Mouse (Mus musculus): ENCODE measurements around the gene Derl2. TPM values are rescaled to one million over a fixed set of nuclear protein-coding genes. Genes with fewer than 3 reads are reported as not detected.

Gene Derl2
- total and polyA plus RNA-seq, 2 experiments from 2014 or later, result 32.3 to 37.3 TPM

DNA sequence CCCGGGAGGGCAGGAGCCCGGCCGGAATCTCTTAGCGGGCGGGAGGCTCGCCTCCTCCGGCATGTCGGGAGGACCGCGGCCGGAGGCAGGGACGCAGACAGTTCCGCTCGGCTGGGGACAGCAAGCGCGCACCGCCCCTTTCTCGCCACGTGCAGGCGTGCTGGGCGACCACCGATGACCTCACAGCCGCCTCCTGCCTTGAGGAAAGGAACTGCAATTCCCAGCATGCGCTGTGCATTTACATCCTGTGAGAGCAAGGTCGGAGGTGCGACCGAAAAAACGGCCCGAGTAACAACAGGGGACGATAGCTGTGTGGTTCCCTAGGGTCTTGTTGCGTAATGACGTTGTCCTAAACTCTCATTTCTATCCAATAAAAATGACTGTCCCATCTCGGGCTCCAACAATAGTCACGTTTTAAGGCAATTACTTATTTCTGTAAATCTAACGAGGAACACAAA is 15.3 kb downstream of the Derl2 start, which contains the start of gene Dhx33:
TSS of gene Dhx33 (minus strand) at position 122 of the 458 bp plus-strand sequence.
- Histone ChIP-seq H3K27ac (ENCODE audit: low read depth) (peak within 1 kb of the TSS; percentile 88), H3K36me3 (replicated peaks; ENCODE audit: control insufficient read depth, insufficient read depth, low read length) (peaks cover 16% of the 10 kb centered on the region), H3K4me1 (ENCODE audit: control insufficient read depth, insufficient read depth) (peaks cover 14% of the 10 kb centered on the region), H3K27me3 (ENCODE audit: control insufficient read depth, insufficient read depth, low read length) (no peaks in the 10 kb centered on the region), H3K4me3 (ENCODE audit: low read depth, low read length) (peak within 1 kb of the TSS; percentile 98), H3K9me3 (replicated peaks; ENCODE audit: control insufficient read depth, low read length) (no peaks in the 10 kb centered on the region), H3K4me2 (ENCODE audit: low read depth, low read length) (peak within 1 kb of the TSS; percentile 98), H3K9ac (replicated peaks; ENCODE audit: low read depth, low read length) (peak within 1 kb of the TSS; percentile 71)
- peak; percentile 98 for ATAC-seq (ENCODE audit: insufficient read depth, low read depth)
- TF ChIP-seq EP300 (IDR thresholded peaks at IDR 0.05; ENCODE audit: low read depth) (no peak), CTCF (IDR thresholded peaks at IDR 0.05; ENCODE audit: low read depth) (peak; percentile 31)
- DNase-seq (ENCODE audit: low spot score), result peak; percentile 97
- WGBS, result under 1% methylated on average over 33 of the region's 35 CpGs

GRCm38 (mm10) chr11:71003611-71004315 is 15.9 kb downstream of the Derl2 start:
- TF ChIP-seq CTCF (IDR thresholded peaks at IDR 0.05; ENCODE audit: low read depth) (no peak), EP300 (IDR thresholded peaks at IDR 0.05; ENCODE audit: low read depth) (no peak)
- no peaks in the 10 kb centered on the region for H3K27me3 ChIP-seq (ENCODE audit: control insufficient read depth, insufficient read depth, low read length)
- DNase-seq (ENCODE audit: low spot score) (peak; percentile 31), ATAC-seq (ENCODE audit: insufficient read depth, low read depth) (peak; percentile 48)
- H3K36me3 ChIP-seq (replicated peaks; ENCODE audit: control insufficient read depth, insufficient read depth, low read length), result peaks cover 15% of the 10 kb centered on the region
- peak overlapping the region; percentile 98 for H3K4me3 ChIP-seq (ENCODE audit: low read depth, low read length)
- peaks cover 14% of the 10 kb centered on the region for H3K4me1 ChIP-seq (ENCODE audit: control insufficient read depth, insufficient read depth)
- no peaks in the 10 kb centered on the region for H3K9me3 ChIP-seq (replicated peaks; ENCODE audit: control insufficient read depth, low read length)
- peak overlapping the region; percentile 98 for H3K4me2 ChIP-seq (ENCODE audit: low read depth, low read length)
- H3K27ac ChIP-seq (ENCODE audit: low read depth), result peak overlapping the region; percentile 88
- peak overlapping the region; percentile 71 for H3K9ac ChIP-seq (replicated peaks; ENCODE audit: low read depth, low read length)
- WGBS, result under 1% methylated on average over 48 of the region's 49 CpGs

GRCm38 (mm10) chr11:71001167-71001566 is 18.5 kb downstream of the Derl2 start:
- no peak for TF ChIP-seq CTCF (IDR thresholded peaks at IDR 0.05; ENCODE audit: low read depth)
- TF ChIP-seq EP300 (IDR thresholded peaks at IDR 0.05; ENCODE audit: low read depth), result no peak
- Histone ChIP-seq H3K9ac (replicated peaks; ENCODE audit: low read depth, low read length) (no peak overlapping the region), H3K36me3 (replicated peaks; ENCODE audit: control insufficient read depth, insufficient read depth, low read length) (peaks cover 37% of the 10 kb centered on the region), H3K4me3 (ENCODE audit: low read depth, low read length) (no peak overlapping the region), H3K4me1 (ENCODE audit: control insufficient read depth, insufficient read depth) (peaks cover 14% of the 10 kb centered on the region), H3K27me3 (ENCODE audit: control insufficient read depth, insufficient read depth, low read length) (no peaks in the 10 kb centered on the region), H3K27ac (ENCODE audit: low read depth) (no peak overlapping the region), H3K4me2 (ENCODE audit: low read depth, low read length) (no peak overlapping the region), H3K9me3 (replicated peaks; ENCODE audit: control insufficient read depth, low read length) (no peaks in the 10 kb centered on the region)
- DNase-seq (ENCODE audit: low spot score), result no peak
- ATAC-seq (ENCODE audit: insufficient read depth, low read depth), result no peak
- 87% methylated on average over 4 of the region's 4 CpGs for WGBS

DNA sequence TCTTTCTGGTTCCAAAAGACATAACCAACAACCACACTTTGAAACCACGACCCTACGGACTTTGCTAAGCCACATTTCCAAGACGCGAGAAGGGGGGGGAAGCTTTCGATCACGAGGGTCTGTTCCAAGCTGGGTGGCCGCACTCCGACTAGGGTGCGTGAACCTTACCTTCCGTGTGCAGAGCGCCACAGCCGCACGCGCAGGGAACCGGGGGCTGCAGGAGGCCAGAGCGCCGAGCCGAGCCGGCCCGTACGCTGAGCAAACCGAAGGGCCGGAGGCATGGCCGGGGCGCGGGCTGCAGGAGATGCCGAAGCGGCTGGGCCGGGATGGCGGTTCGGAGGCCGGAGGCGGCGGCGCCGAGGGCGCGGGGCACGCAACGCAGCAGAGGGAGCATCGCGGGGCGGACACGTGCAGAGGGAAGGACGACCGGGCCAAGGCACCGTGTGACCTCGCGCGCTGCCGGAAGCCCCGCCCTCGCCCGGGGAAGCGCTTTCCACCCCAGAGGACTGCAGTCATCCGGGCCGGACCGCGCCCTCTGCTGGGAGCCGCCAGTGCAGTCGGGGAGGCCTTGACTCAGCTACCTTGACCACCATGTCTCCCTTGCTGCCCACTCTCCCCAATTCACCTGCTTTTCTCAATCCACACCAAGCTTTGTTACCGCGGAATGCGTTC is 36.9 kb downstream of the Derl2 start, which contains the start of gene C1qbp:
TSS of gene C1qbp (minus strand) at position 470 of the 672 bp plus-strand sequence.
- Histone ChIP-seq H3K4me2 (ENCODE audit: low read depth, low read length) (peak within 1 kb of the TSS; percentile 85), H3K27ac (ENCODE audit: low read depth) (peak within 1 kb of the TSS; percentile 84), H3K27me3 (ENCODE audit: control insufficient read depth, insufficient read depth, low read length) (no peaks in the 10 kb centered on the region), H3K4me1 (ENCODE audit: control insufficient read depth, insufficient read depth) (peaks cover 8% of the 10 kb centered on the region; the same call in 1 of the 2 replicates), H3K4me3 (ENCODE audit: low read depth, low read length) (peak within 1 kb of the TSS; percentile 99), H3K9me3 (replicated peaks; ENCODE audit: control insufficient read depth, low read length) (no peaks in the 10 kb centered on the region), H3K36me3 (replicated peaks; ENCODE audit: control insufficient read depth, insufficient read depth, low read length) (peaks cover 68% of the 10 kb centered on the region), H3K9ac (replicated peaks; ENCODE audit: low read depth, low read length) (peak within 1 kb of the TSS; percentile 89)
- WGBS, result under 1% methylated on average over 50 of the region's 64 CpGs
- TF ChIP-seq EP300 (IDR thresholded peaks at IDR 0.05; ENCODE audit: low read depth), result peak; percentile 89
- TF ChIP-seq CTCF (IDR thresholded peaks at IDR 0.05; ENCODE audit: low read depth), result peak; percentile 94
- ATAC-seq (ENCODE audit: insufficient read depth, low read depth) (peak; percentile 96), DNase-seq (ENCODE audit: low spot score) (peak; percentile 84)

- peaks cover 69% of the 10 kb centered on the region for H3K36me3 ChIP-seq (replicated peaks; ENCODE audit: control insufficient read depth, insufficient read depth, low read length)
Observed at GRCm38 (mm10) chr11:70982030-70982429, 37.6 kb downstream of the Derl2 start.

More at GRCm38 (mm10) chr11:70982030-70982429, 37.6 kb downstream of the Derl2 start:
- Histone ChIP-seq H3K9ac (replicated peaks; ENCODE audit: low read depth, low read length) (peak overlapping the region; percentile 89), H3K4me3 (ENCODE audit: low read depth, low read length) (peak overlapping the region; percentile 99), H3K4me2 (ENCODE audit: low read depth, low read length) (peak overlapping the region; percentile 85), H3K27ac (ENCODE audit: low read depth) (no peak overlapping the region), H3K4me1 (ENCODE audit: control insufficient read depth, insufficient read depth) (peaks cover 8% of the 10 kb centered on the region; the same call in 1 of the 2 replicates), H3K9me3 (replicated peaks; ENCODE audit: control insufficient read depth, low read length) (no peaks in the 10 kb centered on the region), H3K27me3 (ENCODE audit: control insufficient read depth, insufficient read depth, low read length) (no peaks in the 10 kb centered on the region)
- ATAC-seq (ENCODE audit: insufficient read depth, low read depth) (no peak), DNase-seq (ENCODE audit: low spot score) (no peak)
- WGBS, result 5% methylated on average over 12 of the region's 12 CpGs
- TF ChIP-seq CTCF (IDR thresholded peaks at IDR 0.05; ENCODE audit: low read depth) (no peak), EP300 (IDR thresholded peaks at IDR 0.05; ENCODE audit: low read depth) (no peak)

Data from heart, postnatal 0 days (tissue).